Mouse (Mus musculus): ENCODE data around the gene Bcat1. TPM values are rescaled to one million over a fixed set of nuclear protein-coding genes. Genes with fewer than 3 reads are reported as not detected.

Bcat1 gene
- total RNA-seq, 2 experiments from 2014 or later, result 20.2 to 36.8 TPM

DNA sequence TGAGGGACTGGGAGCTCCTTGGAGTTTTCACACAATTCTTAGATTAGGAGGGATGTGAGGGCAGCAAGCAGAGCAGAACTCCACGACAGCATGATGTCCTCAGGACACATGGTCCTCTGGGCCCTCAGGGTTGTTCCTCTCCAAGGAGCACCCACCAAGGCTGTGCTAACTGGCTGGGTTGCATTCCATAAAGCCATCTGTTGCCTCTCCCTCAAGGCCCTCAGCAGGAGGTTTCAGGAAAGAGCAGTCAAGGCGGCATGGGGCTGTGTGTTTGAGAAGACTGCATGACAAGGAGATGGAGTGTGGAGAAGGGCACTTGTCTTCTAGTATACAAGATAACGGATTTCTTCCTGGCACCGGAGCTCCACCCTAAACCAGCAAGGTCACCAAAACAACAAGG is 13.2 kb downstream of the Bcat1 start:
- no peak for DNase-seq (ENCODE audit: low spot score in 2 of 2)

DNA sequence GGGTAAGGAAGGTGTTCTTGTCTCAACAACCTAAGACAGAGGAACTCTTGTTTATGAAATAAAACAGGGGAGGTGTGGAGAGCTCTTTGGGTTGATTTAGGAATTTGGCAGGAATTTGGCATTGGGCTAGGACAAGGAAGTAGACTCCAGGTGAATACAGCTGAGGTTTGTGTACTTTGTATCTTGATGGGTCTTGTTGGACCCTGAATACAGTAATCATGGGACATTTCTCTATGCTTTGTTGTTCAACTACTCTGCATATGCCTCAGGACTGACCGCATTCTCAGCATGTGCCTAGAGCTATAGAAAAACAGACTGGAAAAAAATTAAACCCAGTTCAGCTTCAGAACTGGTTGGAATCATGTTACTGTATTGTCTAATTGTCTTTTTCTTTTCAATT is 14.6 kb downstream of the Bcat1 start:
- DNase-seq (ENCODE audit: low spot score in 2 of 2), result no peak

DNA sequence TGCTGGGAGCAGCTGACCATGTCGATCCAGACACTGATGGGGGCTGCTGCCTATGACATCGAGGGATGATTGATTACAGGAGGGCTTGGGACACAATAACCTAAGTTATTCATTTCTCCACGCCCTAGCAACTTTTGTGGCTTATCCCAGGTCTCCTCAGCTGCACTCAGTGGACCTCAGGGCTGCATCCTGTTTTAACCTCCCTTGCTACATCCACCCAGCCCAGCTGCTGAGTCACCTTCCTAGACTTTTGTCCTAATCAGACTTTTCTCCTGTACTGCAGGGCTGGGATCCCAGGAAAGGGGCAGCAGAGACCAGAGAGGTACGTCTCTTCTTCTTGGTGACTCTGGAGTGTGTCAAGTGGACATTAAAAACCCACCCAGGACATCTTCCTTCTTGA is 19.9 kb downstream of the Bcat1 start:
- DNase-seq (ENCODE audit: low spot score in 2 of 2), result no peak

DNA sequence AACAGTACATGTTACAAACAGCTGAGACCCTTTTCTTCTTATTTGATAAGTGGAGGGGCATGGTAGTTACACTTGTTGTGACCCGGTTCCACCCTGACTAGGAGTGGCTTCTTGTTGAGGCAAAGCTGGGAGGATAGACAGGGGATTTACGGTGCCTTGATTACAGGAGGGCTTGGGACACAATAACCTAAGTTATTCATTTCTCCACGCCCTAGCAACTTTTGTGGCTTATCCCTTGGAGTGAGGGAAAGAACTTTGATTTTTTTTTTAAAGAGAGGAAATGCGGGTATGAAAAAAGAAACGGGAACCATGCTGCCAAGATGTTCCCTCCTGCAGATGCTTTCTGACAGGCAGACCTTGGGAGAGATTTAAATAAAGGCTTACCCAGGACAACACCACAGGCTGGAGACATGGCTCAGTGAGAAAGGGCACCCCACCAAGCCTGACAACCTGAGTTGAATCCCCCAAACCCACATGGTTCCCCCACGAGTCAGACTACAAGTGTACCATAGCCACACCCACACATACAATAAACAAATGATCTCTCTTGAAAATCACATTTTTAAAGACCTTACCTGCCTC is 20.6 kb downstream of the Bcat1 start:
- no peak for DNase-seq (ENCODE audit: low spot score in 2 of 2)

DNA sequence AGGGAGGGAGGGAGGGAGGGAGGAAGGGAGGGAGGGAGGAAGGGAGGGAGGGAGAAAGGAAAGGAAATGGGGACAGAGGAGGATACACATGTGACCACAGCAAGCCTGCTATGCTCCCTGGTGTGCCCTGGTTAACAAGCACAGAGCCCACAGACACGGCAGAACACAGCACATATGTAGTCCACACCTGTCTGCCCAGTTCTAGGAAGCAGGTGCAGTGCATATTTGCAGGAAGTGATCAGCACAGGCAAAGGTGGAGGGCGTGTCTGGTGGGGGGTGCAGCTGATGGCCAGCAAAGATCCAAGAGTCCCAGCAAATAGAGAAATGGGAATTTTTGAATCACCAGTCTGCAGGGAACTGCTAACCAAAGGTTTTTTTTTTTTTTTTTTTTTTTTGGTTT is 23.3 kb downstream of the Bcat1 start:
- no peak for DNase-seq (ENCODE audit: low spot score in 2 of 2)

DNA sequence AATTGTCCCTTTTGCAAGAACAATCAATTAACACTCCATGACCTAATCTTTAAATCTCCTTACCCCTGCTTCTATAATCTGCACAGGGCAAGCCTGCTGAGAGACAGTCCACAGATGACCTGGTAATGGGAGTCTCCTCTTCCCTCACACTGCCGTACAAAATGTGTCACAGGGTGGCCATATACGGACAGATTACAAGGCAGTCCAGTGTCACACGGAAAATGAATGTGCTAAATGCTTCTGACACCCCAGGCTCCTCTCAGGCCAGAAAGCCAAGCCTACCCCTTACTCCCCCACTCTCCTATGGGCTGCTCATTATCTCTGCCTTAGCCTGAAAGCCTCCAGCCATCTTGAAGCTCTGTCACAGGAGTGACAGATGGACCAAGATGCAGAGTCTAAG is 25.1 kb downstream of the Bcat1 start:
- DNase-seq (ENCODE audit: low spot score in 2 of 2), result no peak

DNA sequence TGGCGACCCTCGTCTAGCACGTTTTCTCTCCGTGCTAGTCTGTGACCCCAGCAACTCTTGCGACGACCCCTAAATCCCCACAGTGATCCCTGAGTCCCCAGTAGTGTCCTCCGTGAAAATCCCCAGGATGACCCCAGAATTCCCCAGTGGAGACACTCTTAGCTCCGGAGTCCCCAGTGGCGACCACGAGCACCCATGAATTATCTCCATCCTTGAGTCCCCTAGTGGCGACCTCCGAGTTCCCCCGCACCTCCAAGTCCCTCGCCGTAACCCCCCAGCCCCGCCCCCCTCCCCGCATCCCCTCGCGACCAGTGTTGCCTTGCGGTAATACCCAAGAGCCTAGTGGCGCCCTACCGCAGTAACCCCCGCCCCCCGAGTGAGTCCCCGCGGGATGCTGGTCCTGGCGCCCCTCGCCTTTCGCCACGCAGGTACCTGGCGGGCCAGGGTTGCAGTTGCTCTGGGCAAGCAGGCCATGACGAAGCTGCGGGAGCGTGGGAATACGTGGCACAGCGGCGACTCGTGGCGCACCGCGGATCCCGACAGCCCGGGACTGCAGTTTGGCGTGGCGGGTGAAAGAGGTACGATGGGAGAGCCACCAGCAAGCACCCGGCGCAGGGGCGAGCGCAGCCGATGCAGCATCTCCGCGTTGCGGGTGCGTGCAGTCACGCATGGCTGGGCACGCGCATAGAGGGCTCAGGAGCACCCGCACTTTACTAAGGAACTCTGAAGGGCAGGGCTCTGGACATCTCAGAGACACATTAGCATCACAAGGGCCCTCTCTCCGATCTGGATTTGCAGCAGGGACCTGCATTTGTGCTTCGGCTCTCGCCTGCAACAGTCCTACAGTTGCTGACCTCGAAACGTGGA is 27.6 kb downstream of the Bcat1 start:
- no peak for DNase-seq (ENCODE audit: low spot score in 2 of 2)

DNA sequence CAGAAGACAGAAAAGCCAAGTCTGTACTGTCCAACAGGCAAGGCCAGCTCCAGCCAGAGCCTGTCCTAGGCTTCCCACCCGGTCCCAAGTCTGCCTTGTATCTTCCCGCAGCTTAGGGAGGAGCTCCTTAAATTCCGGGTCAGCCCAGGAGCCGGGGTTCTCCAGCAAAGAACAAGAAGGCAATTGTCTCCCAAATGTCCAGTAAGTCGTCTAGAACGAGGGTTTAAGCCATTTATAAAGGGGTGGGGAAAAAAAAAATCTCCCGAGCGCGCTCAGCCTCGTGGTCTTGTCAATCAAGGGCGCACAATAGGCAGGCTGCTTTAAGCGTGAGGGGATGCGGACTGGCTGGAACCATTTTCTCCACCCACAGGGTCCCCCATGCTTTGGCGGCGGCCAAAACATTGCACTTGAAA is 28.5 kb downstream of the Bcat1 start:
- no peak for DNase-seq (ENCODE audit: low spot score in 2 of 2)

DNA sequence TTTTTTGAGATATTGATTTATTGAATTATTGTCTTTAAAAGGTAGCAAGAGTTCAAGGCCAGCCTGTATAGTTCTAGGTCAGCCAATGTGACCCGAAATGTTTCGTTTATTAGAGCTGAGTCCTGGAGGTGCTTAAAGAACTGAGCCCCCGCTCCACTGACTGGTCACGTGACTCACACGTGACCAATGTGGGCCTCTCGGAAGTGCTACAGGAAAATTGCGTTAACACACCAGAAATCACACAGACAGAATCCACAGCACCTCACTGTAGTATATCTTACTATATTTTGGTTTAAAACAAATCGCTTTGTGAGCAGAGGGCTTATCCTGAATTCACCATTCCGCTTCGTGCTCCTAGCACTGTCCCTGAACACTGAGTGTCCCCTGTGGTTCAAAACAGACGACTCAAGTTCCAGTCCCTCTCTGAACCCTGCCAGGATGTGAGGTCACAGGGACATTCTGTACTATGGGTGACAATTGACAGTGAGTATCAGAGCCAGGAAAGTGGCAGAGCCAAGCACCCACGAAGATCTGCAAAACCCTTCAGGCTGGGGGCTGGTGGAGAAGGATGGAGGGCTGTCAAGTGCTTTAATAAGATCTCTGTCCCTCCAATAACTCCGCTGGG is 29.6 kb downstream of the Bcat1 start:
- DNase-seq (ENCODE audit: low spot score in 2 of 2), result no peak

DNA sequence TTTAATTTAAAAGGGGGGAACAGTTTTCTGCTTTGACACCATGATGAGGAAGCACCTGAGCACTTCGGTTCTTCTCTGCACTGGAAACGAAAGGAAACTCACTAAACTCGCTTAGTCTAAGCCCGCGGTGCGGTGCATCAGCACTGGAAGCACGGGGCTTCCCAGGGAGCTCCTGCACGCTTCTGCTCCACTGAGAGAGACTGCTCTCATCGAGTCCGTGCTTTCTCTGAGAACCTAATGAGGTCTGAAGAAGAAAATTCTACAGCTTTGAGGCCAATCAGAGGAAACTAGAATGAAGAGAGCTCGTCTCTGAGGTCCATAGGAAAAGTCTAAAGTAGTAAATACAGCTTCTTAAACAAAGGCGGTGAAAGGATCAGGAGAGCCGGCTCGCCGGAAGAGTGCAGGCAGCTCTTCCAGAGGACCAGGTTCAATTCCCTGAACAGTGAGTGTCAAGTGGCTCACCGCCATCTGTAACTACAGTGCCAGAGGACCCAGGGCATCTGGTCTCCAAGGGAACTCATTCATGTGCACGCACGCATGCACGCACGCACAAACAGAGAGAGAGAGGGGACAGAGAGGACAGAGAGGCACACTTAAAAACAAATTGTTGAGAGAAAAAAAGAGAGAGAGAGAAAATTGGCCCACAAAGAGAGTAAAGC is 30.9 kb downstream of the Bcat1 start:
- no peak for DNase-seq (ENCODE audit: low spot score in 2 of 2)

DNA sequence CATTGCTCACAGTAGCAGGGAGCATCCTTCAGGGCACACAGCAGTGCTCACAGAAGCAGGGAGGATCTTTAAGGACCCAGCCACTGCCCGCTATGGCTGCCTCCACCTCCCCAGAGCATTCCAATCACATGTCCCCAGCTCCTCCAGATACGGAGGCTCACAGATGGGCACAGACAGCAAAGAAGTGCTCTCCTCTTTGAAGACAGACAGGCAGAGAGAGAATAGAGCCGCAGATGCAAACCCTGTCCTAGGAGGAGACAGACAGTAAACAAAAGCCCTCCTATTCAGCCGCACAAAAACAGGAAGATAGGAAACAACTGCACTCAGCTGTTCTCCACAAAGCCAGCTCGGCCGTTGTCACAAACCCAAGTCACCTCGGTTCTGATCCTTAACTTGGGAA is 35.3 kb downstream of the Bcat1 start:
- DNase-seq (ENCODE audit: low spot score in 2 of 2), result peak in 1 of 2 experiments; percentile 15

DNA sequence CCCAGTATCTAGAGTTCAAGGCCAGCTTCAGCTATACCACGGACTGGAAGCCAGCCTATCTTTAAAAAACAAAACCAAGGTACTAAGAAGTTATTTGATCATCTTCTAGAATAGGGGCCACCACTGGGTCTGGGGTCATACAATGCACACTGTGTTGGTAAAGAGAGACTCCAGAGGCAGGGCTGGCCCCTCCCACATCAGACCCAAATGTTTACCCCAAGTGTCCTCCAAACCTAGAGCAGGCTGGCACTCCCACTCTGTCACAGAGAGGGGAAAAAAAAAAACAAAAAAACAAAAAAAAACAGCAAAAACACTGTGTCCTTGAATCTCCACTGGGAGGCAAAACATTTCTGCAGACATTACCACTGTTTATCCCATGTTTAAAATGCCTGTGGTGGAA is 38.4 kb downstream of the Bcat1 start:
- no peak for DNase-seq (ENCODE audit: low spot score in 2 of 2)

DNA sequence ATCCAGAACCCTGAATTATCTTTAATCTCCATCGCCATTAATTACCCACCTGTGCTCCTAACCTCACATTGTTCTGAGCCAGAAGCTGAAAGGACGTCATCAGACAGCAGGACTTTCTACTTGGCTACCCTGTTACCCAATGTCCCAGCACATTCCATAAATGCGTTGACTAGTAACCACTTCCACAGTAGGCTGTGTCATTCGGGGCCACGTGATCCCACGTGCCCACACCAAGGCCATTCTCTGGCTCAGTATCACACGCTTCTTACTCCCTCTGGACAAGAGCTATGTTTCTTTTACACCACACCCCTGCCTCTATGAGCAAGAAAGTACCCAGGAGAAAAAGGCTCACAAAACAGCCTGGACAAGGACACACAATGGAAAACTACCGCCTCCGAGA is 40.6 kb downstream of the Bcat1 start:
- peak in 1 of 2 experiments; percentile 43 for DNase-seq (ENCODE audit: low spot score in 2 of 2)

DNA sequence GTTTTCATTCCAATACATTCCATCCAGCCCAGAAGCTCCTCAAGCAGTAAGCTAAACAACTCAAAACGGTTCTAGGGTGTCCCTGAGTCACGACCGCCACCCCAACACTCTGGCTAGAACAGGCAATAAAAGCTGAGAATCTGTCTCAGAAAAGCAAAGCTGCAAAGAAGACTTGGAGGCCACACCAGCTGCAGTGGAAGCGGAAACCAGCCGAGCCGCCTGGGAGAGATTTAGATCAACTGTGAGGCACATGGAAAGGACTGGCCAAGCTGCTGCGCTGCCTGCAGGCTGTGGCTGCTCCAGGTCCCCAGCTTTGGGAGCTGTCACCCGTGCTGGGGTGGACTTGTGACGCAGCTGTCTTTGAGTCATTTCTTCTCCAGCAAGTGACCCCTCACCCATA is 45.4 kb downstream of the Bcat1 start:
- no peak for DNase-seq (ENCODE audit: low spot score in 2 of 2)

DNA sequence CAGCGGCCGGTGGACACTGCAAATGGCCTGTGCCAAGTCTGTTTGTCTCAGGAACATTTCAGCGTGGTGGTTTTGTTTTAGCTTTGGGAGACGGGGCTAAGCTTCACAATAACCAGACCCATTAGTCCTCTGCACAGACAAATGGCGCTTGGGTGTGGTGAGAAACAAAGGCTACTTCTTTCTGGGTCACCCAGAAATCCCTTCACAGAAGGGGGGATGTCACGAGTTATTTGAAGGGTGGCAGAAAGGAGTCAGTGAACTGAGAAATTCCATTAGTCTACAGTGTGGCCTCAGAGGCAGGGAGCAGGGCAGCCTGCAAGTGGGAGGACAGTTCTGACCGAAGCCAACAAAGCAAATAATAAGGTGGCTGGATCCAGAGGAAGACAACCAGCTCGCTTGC is 52.0 kb downstream of the Bcat1 start:
- no peak for DNase-seq (ENCODE audit: low spot score in 2 of 2)

DNA sequence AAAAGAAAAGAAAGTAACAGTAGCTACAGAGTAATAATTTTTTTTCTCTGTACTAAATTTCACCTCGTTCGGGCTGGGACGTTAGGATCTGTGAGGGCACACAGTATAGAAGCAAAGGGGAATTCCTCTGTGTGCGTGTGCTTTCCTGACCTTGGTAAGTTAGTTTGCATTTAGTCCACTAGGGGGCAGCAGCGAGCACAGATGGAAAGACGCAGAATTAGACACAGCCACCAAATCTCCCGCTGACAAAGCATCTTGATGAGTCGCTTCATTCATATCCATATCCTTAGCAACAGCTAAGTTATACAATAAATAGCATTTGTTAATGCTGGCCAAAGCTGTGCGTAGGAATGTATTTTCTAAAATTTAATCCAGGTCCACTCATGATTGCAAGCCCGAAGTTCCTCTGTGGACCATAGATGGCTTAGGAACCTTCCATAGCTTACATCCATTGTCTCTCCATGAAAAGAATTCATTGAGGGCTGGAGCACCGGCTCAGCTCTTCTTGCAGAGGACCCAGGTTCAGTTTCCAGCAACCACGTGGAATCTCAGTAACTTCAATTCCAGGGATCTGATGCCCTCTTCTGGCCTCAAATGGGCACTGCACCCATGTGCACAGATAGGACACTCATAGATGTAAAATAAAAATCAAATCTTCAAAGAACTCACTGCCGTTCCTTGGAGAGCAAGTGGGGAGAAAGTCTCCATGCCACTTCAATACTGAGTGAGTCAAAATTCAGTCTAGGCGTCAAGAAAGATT is 52.8 kb downstream of the Bcat1 start:
- peak; percentile 23 to 33 for DNase-seq (ENCODE audit: low spot score in 2 of 2)

DNA sequence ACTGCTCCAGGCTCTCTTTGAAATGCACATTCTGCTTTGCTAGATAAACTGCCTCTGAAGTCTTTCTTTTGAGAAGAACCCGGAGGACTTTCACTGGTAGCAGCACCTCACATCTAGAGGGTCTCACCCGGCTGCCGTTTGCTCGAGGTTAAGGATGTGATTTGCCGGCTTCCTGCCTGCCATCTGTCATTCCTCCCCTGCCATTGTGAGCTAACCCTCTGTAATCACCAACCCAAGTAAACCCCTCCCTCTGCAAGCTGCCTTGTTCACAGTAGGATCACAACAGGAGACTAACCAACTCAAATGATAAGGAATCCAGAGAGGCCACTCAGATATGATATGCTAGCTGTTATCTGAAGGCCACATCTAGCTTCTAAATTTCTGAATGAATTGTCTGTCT is 53.6 kb downstream of the Bcat1 start:
- no peak for DNase-seq (ENCODE audit: low spot score in 2 of 2)

DNA sequence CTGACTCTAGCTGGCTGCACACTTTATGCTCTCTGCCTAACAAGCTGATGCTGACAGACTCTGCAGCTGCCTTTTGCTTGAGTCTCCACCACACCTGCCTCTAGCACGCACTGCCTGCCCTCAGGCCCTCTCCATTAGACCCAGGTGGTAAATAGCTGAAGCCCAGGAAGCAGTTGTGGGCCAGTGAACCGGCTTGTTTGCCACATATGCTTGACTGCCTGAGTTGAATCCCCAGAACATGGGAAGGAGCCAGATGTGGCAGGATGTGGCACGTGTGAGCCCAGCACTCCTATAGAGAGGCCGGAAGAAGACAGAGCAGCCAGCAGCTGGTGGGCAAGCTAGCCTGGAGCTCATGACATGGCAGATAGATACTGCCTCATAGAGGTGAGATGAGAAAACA is 55.4 kb downstream of the Bcat1 start:
- no peak for DNase-seq (ENCODE audit: low spot score in 2 of 2)

DNA sequence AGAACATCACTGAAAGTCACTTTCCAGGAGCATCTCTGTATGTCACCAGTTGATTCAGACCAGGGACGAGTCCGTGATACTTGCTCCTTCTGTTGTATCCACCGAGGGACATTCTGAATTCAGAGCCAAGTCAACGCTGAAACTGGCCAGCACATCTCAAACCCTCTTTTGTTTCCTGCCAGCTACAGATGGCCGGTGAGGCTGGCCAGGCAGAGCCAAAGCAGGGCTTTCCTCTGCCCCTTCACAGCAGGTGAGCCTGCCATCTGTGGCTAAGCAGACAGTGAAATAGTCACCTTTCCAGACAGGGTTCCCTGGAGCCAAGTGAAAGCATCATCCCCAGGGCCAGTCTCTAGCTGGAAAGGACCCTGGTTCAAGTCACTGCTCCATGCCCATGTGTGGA is 57.7 kb downstream of the Bcat1 start:
- no peak for DNase-seq (ENCODE audit: low spot score in 2 of 2)

DNA sequence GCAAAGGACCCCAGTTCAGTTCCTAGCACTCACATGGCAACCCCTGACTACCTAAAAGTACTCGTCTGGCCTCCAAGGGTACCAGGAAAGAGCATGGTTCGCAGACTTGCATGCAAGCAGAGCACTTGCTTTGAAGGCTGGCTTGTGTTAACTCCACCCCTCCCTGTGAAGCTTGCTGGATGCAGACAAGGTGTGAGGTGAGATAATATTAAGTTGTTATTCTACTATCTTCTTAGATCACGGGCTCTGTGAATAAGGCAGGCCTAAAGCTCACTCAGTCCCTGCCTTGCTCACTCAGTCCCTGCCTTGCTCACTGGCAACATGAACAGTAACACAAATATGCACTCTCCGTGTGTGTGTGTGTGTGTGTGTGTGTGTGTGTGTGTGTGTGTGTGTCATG is 58.5 kb downstream of the Bcat1 start:
- no peak for DNase-seq (ENCODE audit: low spot score in 2 of 2)

DNA sequence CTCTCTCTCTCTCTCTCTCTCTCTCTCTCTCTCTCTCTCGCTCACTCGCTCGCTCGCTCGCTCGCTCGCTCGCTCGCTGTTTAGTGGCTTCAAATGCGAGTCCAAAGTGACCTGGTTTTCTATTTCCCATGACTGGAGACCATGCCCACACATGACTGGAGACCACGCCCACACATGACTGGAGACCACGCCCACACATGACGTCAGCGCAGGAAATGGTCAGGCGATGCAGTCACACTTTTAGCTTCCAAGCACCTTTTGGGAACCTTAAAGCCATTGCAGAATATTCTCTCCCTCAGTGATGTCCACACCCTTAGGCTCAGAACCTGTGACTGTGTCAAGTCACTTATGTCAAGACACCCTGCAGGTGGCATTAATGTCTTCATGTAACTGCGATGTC is 59.3 kb downstream of the Bcat1 start:
- DNase-seq (ENCODE audit: low spot score in 2 of 2), result no peak

Measured in adrenal gland, adult 18-20 months (tissue).